Mouse (Mus musculus): ENCODE measurements at regions not wholly inside any gene's neighbourhood (a gene's known extent, or its start where the extent isn't known, plus 50 kb on each side); places are given as distances from the start of the nearest gene placed in this dataset.

DNA sequence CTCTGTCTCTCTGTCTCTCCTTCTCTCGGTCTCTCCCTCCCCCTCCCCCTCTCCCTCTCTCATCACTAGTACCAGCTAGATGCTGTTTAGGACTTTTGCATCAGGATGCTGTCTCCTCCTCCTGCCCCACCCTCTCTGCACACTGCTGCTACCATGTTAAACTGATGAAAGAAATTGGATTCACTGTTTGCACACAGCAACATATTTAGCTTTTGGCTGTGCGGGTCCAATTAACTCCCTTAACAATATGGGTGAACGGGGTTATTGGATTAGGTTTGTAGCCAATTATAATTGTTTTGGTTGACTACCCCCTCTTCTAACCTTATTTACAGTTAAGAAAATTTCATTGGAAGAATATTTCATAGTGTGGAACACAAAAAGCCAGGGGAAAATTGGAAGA, 424.0 kb upstream of the Sorcs1 start:
- DNase-seq (ENCODE audit: low spot score), result no peak

DNA sequence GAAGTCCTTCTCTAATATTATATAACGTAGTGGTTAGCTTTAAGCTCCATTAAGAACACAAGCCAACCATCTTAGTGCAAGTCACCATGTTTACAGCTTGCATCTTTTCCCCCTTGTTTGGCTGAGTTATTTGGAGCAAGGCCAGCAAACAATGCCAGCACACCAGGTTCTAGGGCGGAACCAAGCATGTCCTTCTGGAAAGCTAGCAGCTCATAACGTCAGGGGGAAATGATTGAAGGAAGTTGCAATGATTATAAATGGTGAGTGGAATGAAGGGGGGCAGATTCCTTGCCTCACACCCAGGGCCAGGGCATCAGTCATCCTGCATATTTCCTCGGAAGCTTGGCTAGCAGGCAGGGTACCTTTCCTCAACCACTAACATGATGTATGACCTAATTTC, 396.3 kb upstream of the Sorcs1 start:
- no peak for DNase-seq (ENCODE audit: low spot score)

- DNase-seq (ENCODE audit: low spot score), result no peak
These were observed 381.7 kb upstream of the Sorcs1 start for GRCm38 (mm10) chr19:51059961-51060665.

DNA sequence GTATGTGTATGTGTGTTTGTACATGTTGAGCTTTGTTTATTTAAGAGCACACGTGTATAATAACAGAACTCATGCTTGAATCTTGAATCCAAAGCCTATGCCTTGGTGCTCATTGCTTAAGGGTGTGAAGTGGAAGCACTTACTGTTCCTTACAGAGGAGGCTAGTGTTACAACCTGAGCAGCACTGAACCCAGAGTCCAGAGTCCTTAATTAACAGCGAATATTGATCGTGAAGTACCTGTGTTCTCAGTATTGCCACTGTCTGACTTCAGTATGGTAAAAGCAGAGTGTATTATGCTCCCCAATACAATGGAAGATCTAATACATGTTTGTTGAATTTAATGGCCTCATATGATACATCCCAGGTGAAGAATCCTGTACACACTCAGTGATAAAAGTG, 365.1 kb upstream of the Sorcs1 start:
- no peak for DNase-seq (ENCODE audit: low spot score)

- DNase-seq (ENCODE audit: low spot score), result no peak
These were observed 316.0 kb upstream of the Sorcs1 start for GRCm38 (mm10) chr19:50994471-50994870.

DNA sequence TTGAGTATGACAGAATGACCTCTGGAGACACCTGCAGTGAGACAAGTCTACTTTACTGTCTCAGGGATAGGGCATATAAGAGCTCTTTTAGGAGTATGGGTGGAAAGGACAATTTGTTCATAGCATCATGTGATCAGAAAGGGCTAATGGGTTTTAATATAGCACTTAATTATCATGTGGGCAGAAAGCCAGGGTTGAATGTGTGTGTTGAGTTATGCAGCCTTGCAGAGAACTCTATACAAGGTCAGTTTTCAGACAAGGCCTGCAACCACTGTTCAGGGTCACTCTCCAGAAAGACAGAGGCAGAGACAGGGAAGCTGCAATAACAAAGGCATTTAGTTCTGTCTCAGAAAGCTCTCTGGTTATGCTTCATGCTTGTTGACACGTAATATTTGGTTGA, 292.6 kb upstream of the Sorcs1 start:
- DNase-seq (ENCODE audit: low spot score), result no peak

DNA sequence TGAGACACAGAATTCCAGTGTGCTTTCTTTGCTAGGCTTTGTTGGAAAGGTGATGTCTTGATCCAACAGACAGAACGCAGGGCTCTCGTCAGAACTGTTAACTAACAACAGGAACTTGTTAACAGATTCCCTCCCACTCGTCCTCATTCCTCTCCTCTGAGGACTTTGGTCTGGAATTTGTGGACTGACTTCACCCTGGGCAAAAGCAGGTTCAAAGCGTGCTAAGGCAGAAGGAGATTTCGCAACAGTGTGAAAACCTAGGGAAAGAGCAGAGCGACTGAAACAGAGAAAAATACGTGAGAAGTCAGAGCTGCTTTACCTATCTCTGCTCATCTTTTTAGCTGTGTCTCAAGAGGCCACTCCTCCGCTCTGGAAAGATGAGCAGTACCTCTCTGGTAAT, 283.5 kb upstream of the Sorcs1 start:
- peak; percentile 38 for DNase-seq (ENCODE audit: low spot score)

- no peak for DNase-seq (ENCODE audit: low spot score)
These were observed 266.6 kb upstream of the Sorcs1 start for GRCm38 (mm10) chr19:50945006-50945405.

DNA sequence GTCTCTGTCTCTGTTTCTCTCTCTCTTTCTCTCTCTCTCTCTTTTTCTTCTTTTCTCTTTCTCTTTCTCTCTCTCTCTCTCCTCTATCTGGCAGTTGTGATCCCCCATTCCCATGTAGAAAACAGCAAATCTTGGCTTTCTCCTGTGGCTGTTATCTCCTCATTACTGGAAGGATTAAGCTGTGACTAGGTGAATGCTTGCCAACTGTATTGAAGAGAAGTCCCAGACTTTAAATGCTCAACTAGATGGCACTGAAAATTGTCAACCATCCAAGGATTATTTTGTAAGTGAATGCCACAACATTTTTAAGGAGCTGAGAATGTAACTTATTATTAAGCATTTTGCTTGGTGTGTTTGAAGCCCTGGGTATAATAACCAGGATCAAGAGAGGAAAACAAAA, 233.2 kb upstream of the Sorcs1 start:
- DNase-seq (ENCODE audit: low spot score), result no peak

DNA sequence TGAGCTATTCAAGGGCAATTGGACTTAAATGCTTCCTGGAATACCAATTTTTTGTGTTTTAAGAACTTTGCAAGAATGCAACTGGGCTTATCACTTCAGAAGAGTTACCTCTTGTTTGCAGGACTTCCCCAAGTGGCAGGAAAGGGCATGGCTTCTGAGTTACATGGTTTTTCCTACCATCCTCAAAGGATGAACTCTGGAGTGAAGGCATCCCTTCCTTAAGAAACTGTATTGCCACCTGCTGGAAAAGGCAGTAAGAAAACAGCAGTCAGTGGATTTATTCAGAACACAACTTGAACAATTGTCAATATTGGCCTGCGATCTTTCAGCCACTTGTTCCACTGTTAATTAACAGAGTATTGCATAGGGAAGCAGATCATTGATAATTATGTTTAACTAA, 232.2 kb upstream of the Sorcs1 start:
- DNase-seq (ENCODE audit: low spot score), result no peak

DNA sequence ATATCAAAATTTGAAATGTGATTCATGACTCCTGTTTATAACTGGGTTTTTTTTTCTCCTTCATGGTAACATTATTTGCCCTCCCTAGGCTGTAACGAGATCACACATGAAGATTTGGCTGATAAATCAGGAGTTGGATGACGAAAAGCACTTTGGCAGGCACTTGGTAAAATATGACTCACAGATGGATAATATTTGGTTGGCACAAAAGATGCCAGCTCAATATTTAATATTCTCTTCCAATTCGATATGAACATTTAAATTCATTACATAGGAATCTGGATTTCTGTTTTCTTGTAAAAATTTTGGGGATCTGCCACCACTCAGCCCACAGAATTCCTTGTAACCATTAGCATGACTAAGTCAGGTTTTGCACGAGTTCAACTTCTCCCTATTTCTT, 230.3 kb upstream of the Sorcs1 start:
- DNase-seq (ENCODE audit: low spot score), result no peak

DNA sequence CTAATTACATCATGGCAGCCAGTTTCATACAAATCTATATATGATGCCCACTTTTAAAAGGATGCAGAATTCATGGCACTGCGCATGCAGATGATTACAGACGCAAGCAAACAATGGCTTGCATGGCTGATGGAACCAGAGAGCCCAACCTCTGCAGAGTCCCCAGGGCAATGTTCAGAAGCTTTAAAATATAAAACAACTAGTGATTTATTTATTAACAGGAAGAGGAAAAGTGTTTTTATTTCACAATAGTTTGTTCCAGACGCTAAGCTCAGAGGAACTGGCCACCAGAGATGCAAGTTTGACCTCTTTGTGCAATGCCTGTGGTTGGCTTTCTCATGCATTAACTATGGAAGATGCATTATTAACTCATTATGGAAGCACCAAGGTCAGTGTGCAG, 215.3 kb upstream of the Sorcs1 start:
- DNase-seq (ENCODE audit: low spot score), result no peak

GRCm38 (mm10) chr19:50872661-50873060, 194.2 kb upstream of the Sorcs1 start:
- no peak for DNase-seq (ENCODE audit: low spot score)

- DNase-seq (ENCODE audit: low spot score), result no peak
These were observed 193.7 kb upstream of the Sorcs1 start for GRCm38 (mm10) chr19:50872144-50872543.

GRCm38 (mm10) chr19:50854854-50855253, 176.4 kb upstream of the Sorcs1 start:
- DNase-seq (ENCODE audit: low spot score), result no peak

GRCm38 (mm10) chr19:50840499-50840898, 162.1 kb upstream of the Sorcs1 start:
- no peak for DNase-seq (ENCODE audit: low spot score)
